Mouse (Mus musculus): ENCODE data around the gene Rad51d. TPM values are rescaled to one million over a fixed set of nuclear protein-coding genes. Genes with fewer than 3 reads are reported as not detected.
"Not testable (repeated sequence)": the region's sequence is repeated elsewhere in the genome, so short reads cannot be mapped to it uniquely, and the experiment has no call there.

The Rad51d gene
- 10 to 100 TPM; 18.0 to 21.0 TPM for total RNA-seq (2021)

DNA sequence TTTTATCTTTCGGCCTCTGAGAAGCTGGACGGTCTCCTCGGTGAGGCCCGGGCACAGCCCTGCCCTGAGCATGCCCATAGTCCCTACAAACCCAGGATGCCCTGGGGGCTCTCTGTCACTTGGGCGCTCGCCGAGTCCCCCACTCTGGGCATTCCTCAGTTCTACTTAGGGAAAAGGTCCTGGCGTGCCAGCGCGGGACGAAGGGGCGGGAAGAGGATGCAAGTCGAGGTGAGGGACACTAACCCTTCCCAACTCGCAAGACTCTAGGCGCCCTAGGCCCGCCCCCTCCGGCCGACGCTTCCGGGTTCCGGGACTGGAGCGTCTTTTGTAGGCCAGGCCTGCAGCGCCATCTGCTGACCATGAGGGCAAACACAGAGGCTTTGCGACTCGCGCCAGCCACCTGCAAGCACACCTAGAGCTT, at the start of gene Rad51d:
Rad51d (minus strand) TSS at position 273 of the 421 bp plus-strand sequence.
- DNase-seq (ENCODE audit: low spot score in 2 of 2), result peak; percentile 90 to 91
- intact Hi-C loops (cut with DNase I), result loop anchor here (2.0 to 5.0 kb wide), 4 partner anchors 278 to 894 kb away; partner anchors contain the start of gene Tmem132e

- no peak for DNase-seq (ENCODE audit: low spot score in 2 of 2)
- intact Hi-C loops (cut with DNase I), result no loop called here
Observed at GRCm38 (mm10) chr11:82933186-82933585, 42.8 kb upstream of the Rad51d start.

GRCm38 (mm10) chr11:82931671-82932450, 41.4 kb upstream of the Rad51d start:
- intact Hi-C loops (cut with DNase I); DNase-seq (ENCODE audit: low spot score in 2 of 2): not testable (repeated sequence)

GRCm38 (mm10) chr11:82931161-82931560, 40.7 kb upstream of the Rad51d start:
- intact Hi-C loops (cut with DNase I); DNase-seq (ENCODE audit: low spot score in 2 of 2): not testable (repeated sequence)

DNA sequence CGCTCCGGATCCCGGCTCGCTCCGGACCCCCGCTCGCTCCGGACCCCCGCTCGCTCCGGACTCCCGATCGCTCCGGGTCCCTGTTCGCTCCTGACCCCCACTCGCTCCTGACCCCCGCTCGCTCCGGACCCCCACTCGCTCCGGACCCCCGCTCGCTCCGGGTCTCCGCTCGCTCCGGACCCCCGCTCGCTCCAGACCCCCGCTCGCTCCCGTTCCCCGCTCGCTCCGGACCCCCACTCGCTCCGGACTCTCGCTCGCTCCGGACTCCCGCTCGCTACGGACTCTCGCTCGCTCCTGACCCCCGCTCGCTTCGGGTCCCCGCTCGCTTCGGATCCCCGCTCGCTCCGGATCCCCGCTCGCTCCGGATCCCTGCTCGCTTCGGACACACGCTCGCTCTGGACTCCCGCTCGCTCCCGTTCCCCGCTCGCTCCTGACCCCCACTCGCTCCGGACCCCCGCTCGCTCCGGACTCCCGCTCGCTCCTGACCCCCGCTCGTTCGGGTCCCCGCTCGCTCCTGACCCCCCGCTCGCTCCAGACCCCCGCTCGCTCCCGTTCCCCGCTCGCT, 40.1 kb upstream of the Rad51d start:
- intact Hi-C loops (cut with DNase I); DNase-seq (ENCODE audit: low spot score in 2 of 2): not testable (repeated sequence)

DNA sequence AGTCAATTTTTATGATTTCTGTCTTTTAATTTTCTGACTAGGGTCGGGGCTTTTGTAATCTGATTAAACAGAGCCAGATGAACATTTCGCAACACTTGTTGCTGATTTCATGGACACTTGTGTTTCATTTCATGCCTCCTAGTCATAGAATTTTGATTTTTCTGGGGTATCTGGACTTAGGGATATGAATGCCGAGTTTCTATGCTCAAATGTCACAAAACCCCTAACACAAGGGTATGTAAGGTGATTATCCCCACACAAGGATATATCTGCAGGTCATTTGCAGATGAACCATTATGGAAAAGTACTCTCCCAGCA, 39.2 kb upstream of the Rad51d start:
- intact Hi-C loops (cut with DNase I), result no loop called here

DNA sequence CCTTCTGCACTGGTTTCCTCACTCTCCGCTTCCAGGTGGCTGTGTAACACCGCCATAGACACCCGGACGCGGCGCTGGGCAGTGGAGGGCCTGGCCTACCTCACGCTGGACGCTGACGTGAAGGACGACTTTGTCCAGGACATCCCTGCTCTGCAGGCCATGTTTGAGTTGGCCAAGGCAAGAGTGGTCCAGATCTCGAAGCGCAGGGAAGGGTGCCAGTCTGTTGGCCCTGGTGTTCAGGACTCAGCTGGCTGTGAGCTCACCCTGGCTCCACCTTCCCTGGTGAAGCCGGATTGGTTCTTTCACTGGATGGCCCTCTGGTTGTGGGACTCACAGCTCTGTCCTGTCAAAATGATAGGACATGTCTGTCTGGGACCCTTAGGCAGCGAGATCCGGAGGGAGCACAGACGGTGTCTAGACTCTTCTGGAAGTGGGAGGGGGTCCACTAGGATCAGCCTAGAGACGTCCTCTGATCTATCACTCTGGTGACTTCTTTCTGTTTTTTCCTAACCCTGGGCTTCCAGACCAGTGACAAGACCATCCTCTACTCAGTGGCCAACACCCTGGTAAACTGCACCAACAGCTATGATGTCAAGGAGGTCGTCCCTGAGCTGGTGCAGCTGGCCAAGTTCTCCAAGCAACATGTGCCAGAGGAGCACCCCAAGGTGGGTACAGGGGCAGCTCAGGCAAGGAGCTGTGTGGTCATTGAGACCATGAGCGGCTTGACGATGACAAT, 38.7 kb upstream of the Rad51d start:
- DNase-seq (ENCODE audit: low spot score in 2 of 2), result no peak
- intact Hi-C loops (cut with DNase I), result no loop called here

More for the DNA sequence above, 39.2 kb upstream of the Rad51d start:
- no peak for DNase-seq (ENCODE audit: low spot score in 2 of 2)

GRCm38 (mm10) chr11:82923910-82924309, 33.5 kb upstream of the Rad51d start:
- intact Hi-C loops (cut with DNase I); DNase-seq (ENCODE audit: low spot score in 2 of 2): not testable (repeated sequence)

GRCm38 (mm10) chr11:82921691-82922090, 31.3 kb upstream of the Rad51d start:
- intact Hi-C loops (cut with DNase I), result no loop called here
- no peak for DNase-seq (ENCODE audit: low spot score in 2 of 2)

DNA sequence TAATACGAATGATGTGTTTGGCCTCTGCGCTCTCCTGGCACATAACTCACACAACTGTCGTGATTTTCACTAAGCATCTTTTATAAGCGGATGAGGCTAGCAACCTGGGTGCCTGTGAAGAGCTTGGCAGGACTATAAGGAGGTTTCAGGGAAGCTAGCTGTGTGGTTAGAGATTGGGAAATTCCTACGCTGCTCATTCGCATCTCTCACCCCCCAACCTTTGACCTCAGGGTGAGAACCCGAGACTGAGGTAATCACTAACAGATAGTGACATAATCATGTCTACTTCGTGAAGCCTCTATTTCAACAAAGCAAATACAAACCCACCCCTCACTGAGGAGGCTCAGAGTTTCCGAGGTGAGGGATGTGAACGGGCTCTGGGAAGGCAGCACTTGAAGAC, 30.4 kb upstream of the Rad51d start:
- intact Hi-C loops (cut with DNase I), result no loop called here
- no peak for DNase-seq (ENCODE audit: low spot score in 2 of 2)

- intact Hi-C loops (cut with DNase I), result loop anchor here (2.0 to 10.0 kb wide), 2 partner anchors 44 to 380 kb away; partner anchors contain the start of gene Ap2b1
Observed at GRCm38 (mm10) chr11:82914711-82915352, 24.4 kb upstream of the Rad51d start.

DNA sequence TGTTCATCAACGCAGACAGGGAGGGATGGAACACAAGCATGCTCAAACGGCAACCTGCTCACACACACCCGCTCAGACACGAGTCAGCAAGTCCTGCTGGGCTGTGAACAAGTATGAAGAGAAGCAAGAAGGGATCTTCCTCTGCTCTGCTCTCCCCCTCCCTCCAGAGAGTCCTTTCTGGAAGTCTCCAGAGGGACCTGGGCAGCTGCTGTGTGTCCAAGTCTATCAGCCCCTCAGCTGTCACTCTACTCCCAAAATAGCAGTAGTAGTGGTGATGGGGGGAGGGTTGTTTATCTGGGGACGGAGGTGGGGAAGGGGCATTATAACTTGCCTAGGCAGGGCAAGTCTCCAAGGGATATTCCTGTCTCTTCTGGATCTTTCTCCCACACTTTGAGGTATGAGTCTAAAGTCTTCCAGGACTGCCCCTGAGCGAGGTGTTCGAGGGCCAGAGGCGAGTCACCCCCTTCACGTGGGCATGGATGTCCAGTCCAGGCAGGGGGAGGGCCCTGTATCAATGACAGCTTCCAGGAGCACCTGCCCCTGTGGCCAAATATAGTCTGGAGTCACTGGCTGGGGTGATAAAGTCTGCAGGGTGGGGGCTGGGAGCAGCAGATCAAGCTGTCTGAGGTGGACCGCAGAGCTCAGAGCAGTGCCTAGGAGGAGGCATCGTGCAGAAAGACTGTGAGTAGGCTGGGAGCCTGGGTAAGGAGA, 20.4 kb upstream of the Rad51d start:
- intact Hi-C loops (cut with DNase I), result loop anchor here (10.0 kb wide), 1 partner anchor 384 kb away; the partner anchor contains the start of gene Ap2b1
- DNase-seq (ENCODE audit: low spot score in 2 of 2), result no peak

More at GRCm38 (mm10) chr11:82914711-82915352, 24.4 kb upstream of the Rad51d start:
- peak; percentile 56 to 62 for DNase-seq (ENCODE audit: low spot score in 2 of 2)

- intact Hi-C loops (cut with DNase I), result loop anchor here (10.0 kb wide), 1 partner anchor 385 kb away; the partner anchor contains the start of gene Ap2b1
- DNase-seq (ENCODE audit: low spot score in 2 of 2), result no peak
Observed at GRCm38 (mm10) chr11:82910250-82910649, 19.8 kb upstream of the Rad51d start, which contains the start of gene Unc45b. TSS of gene Unc45b (plus strand) at chr11:82910550.

- DNase-seq (ENCODE audit: low spot score in 2 of 2), result no peak
- intact Hi-C loops (cut with DNase I), result loop anchor here (1.0 kb wide), 1 partner anchor 37 kb away; the partner anchor contains the start of gene Rffl
Observed at GRCm38 (mm10) chr11:82908608-82908989, 18.2 kb upstream of the Rad51d start.

GRCm38 (mm10) chr11:82907651-82908607, 17.5 kb upstream of the Rad51d start, which contains the start of gene Nle1:
TSS of gene Nle1 (minus strand) at chr11:82908411.
- intact Hi-C loops (cut with DNase I), result loop anchor here (1.0 kb wide), 1 partner anchor 37 kb away; the partner anchor contains the start of gene Rffl
- DNase-seq (ENCODE audit: low spot score in 2 of 2), result peak; percentile 91 to 92

- intact Hi-C loops (cut with DNase I), result no loop called here
- no peak for DNase-seq (ENCODE audit: low spot score in 2 of 2)
Observed at GRCm38 (mm10) chr11:82905816-82906215, 15.4 kb upstream of the Rad51d start.

- intact Hi-C loops (cut with DNase I), result no loop called here
- DNase-seq (ENCODE audit: low spot score in 2 of 2), result no peak
Observed at GRCm38 (mm10) chr11:82904952-82905351, 14.5 kb upstream of the Rad51d start.
